Mouse (Mus musculus) brain, embryonic 14.5 days (tissue): ENCODE measurements at regions not wholly inside any gene's neighbourhood (a gene's known extent, or its start where the extent isn't known, plus 50 kb on each side); places are given as distances from the start of the nearest gene placed in this dataset.

Source experiments
- DNase-seq: peaks from one replicate; pipeline ENCODE4 v3.0.0-alpha.2; 2011; ENCODE audit warnings: low read depth
- CTCF ChIP-seq: fragments of 200-500 bp; IDR thresholded peaks from 2 replicates; pipeline ENCODE4 v1.5.1; 2012; ENCODE audit warnings: inconsistent platforms, mild to moderate bottlenecking, moderate library complexity, borderline replicate concordance; ENCODE audit not compliant: insufficient read depth, insufficient read length; ENCODE audit errors: extremely low read depth
- POLR2A ChIP-seq: fragments of 200-500 bp; IDR thresholded peaks from 2 replicates; pipeline ENCODE4 v1.6.1; 2012; ENCODE audit warnings: mild to moderate bottlenecking, inconsistent platforms, borderline replicate concordance; ENCODE audit not compliant: poor library complexity, insufficient read depth, insufficient read length, severe bottlenecking; ENCODE audit errors: extremely low read depth

- no peak for DNase-seq
- TF ChIP-seq POLR2A (no peak), CTCF (no peak)
Measured at GRCm38 (mm10) chr1:92331559-92332247, 136.2 kb upstream of the Hdac4 start.

GRCm38 (mm10) chr1:92330181-92330580, 134.7 kb upstream of the Hdac4 start:
- no peak for DNase-seq
- TF ChIP-seq POLR2A (no peak), CTCF (no peak)

- TF ChIP-seq CTCF (no peak), POLR2A (no peak)
- DNase-seq = no peak
Measured at GRCm38 (mm10) chr1:92329491-92329890, 134.0 kb upstream of the Hdac4 start.

GRCm38 (mm10) chr1:92327141-92327540, 131.6 kb upstream of the Hdac4 start:
- no peak for DNase-seq
- TF ChIP-seq CTCF (no peak), POLR2A (no peak)

GRCm38 (mm10) chr1:92325281-92325680, 129.8 kb upstream of the Hdac4 start:
- TF ChIP-seq CTCF = no peak
- no peak for TF ChIP-seq POLR2A
- no peak for DNase-seq

GRCm38 (mm10) chr1:92324091-92324950, 128.8 kb upstream of the Hdac4 start:
- DNase-seq = peak; percentile 50
- no peak for TF ChIP-seq CTCF
- TF ChIP-seq POLR2A = no peak

- TF ChIP-seq POLR2A (no peak), CTCF (no peak)
- no peak for DNase-seq
Measured at GRCm38 (mm10) chr1:92317131-92317530, 121.6 kb upstream of the Hdac4 start.

GRCm38 (mm10) chr1:92316191-92316723, 120.8 kb upstream of the Hdac4 start:
- peak; percentile 50 for DNase-seq
- TF ChIP-seq CTCF = no peak
- TF ChIP-seq POLR2A = no peak

- no peak for TF ChIP-seq CTCF
- TF ChIP-seq POLR2A = no peak
- DNase-seq = no peak
Measured at GRCm38 (mm10) chr1:92313001-92313597, 117.6 kb upstream of the Hdac4 start.

GRCm38 (mm10) chr1:92309883-92310282, 114.4 kb upstream of the Hdac4 start:
- TF ChIP-seq POLR2A (no peak), CTCF (no peak)
- DNase-seq = no peak

GRCm38 (mm10) chr1:92309381-92309780, 113.9 kb upstream of the Hdac4 start:
- DNase-seq = no peak
- TF ChIP-seq CTCF (no peak), POLR2A (no peak)
